Mouse (Mus musculus): ENCODE results near the gene Dscam.

GRCm38 (mm10) chr16:97204090-97204489 is 33.5 kb upstream of the Dscam start:
- TF ChIP-seq POLR2A (IDR thresholded peaks at IDR 0.05; ENCODE audit: low read depth, low read length) (no peak), CTCF (IDR thresholded peaks at IDR 0.05; ENCODE audit: extremely low read depth, insufficient read depth, insufficient read length, insufficient replicate concordance) (no peak)
